Mouse (Mus musculus): ENCODE results near the gene Pan3.
A peak's percentile ranks its signal among the peaks of the same experiment; 100 is the strongest.
"Not testable (repeated sequence)": the region's sequence is repeated elsewhere in the genome, so short reads cannot be mapped to it uniquely, and the experiment has no call there.

Pan3 gene

GRCm38 (mm10) chr5:147551879-147552627 is 122.1 kb downstream of the Pan3 start:
- DNase-seq (ENCODE audit: low spot score in 2 of 2): no peak

- DNase-seq (ENCODE audit: low spot score in 2 of 2): not testable (repeated sequence)
Observed at GRCm38 (mm10) chr5:147557641-147558040, 127.7 kb downstream of the Pan3 start.

DNA sequence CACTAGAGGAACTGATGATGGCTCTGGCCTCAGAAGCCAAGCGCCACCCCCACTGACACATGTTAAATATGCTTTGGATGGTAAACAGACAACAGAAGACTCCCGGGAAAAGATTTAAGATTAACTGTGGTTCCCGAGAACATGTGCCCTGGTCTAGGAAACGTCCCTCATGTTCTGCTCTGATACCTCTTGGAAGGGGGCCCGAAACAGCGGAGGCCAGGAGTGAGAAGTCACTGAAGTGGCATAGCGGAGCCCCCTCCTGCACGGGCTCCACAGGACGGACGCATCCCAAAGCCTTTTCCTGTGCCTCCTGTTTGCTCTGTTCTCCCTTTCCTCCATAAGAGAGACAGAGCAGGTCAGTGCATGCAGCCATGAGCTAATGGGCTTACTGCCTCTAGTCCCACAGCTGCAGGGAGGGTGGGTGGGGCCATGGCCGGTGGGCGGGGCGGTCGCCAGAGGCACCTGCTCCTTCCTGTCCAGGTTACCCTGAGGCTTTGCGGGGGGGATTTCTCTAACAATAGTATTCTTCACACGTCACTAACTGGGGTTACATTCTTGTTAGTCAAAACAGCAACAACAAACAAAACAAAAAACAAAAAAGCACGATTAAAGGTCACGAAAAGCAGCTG is 133.7 kb downstream of the Pan3 start:
- DNase-seq (ENCODE audit: low spot score in 2 of 2): peak in 1 of 2 experiments; percentile 11

DNA sequence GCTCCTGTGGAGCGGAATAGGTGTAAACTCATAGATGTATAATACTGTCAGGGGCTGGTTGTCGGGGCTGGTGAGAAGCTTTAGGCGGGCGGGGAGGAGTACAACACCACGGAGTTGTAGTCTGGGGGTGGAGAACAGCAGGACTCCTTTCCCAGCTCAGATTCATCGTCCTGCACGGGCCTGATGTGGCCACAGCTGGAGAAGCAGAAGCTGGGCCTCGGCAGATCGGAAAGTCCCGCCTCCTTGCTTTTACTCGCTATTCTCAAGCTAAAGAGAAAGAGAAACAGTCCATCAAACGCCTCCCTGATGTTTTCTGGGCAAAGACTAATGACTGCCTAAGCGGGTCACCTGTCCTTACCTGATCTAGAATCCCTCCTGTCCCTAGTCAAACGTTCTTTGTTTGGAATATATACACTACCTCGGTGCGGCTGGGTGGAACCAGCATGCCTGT is 134.2 kb downstream of the Pan3 start:
- no peak for DNase-seq (ENCODE audit: low spot score in 2 of 2)

GRCm38 (mm10) chr5:147565444-147565843 is 135.5 kb downstream of the Pan3 start:
- no peak for DNase-seq (ENCODE audit: low spot score in 2 of 2)

- no peak for DNase-seq (ENCODE audit: low spot score in 2 of 2)
Observed at GRCm38 (mm10) chr5:147566335-147566734, 136.4 kb downstream of the Pan3 start.

DNA sequence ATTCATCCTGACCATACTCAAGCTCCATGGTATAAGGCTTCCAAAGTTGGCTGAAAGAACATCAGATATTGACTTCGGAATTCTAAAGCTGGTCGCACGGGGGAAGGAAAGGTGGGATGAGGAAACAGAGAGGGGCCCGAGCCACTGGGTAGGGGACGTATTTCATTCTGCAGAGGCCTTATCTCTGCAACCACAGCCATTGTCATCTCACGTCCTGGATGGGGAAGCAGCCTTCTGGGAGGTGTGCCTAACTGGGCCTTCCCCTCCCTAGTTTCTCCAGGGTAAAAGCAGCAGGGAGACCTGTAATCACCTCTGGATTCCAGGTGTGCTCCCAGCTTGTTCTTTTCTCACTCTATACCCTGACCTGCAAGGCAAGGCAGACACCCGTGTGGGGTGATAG is 142.7 kb downstream of the Pan3 start:
- DNase-seq (ENCODE audit: low spot score in 2 of 2): no peak

- DNase-seq (ENCODE audit: low spot score in 2 of 2): no peak
Observed at GRCm38 (mm10) chr5:147573555-147573954, 143.6 kb downstream of the Pan3 start.

GRCm38 (mm10) chr5:147574517-147574916 is 144.6 kb downstream of the Pan3 start:
- no peak for DNase-seq (ENCODE audit: low spot score in 2 of 2)

DNA sequence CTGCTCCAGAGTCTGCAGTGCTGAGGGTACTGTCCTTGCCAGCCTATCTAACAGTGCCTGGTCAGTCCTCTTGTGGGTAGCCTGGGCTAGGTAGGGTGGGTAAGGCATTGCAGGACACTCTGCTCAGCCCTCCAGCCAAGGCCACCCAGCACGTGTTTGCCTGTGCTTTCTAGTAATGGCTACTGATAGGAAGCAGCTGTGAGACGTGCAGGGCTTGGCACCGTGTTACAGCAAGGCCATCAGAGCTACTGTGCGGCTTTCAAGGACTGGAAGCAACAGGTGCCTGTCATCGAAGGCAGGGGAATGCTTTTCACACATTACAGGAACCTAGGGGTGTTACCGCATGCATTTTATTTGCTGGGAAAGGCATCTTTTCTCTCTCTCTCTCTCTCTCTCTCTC is 147.0 kb downstream of the Pan3 start:
- no peak for DNase-seq (ENCODE audit: low spot score in 2 of 2)

DNA sequence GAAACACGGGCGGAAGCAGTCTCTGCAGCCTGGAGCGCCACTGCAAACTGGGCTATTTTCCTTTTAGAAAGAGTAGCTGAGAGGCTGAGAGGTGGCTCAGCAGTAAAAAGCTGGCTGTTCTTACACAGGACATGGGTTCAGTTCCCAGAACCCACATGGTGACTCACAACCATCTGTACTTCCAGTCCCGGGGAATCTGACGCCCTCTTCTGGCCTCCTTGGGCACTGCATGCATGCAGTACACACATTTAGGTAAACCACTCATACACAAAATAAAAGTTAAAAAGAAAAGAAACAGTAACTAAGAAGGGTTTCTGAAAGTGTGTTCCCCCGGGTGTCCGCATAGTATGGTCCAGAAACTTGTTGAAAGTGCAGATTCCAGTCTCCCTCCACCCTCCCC is 149.2 kb downstream of the Pan3 start:
- DNase-seq (ENCODE audit: low spot score in 2 of 2): no peak

DNA sequence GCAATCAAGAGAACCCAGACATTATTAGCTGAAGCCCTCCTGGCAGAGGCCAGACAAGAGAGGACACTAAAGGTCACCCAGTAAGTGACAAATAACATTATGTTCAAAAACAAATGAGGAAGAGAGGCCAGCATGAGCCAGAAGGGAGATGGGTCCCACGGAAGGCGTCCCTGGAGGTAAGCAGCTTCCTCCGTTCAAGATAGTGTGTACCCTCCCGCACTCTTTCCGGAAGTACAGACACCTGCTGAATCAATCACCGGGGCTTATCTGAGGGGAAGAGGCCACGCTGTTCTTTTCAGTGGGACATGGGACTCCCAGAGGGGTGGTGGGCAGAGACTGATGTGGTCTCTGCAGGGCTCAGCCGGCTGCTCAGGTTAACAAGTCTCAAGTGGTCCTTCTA is 149.7 kb downstream of the Pan3 start:
- DNase-seq (ENCODE audit: low spot score in 2 of 2): no peak

DNA sequence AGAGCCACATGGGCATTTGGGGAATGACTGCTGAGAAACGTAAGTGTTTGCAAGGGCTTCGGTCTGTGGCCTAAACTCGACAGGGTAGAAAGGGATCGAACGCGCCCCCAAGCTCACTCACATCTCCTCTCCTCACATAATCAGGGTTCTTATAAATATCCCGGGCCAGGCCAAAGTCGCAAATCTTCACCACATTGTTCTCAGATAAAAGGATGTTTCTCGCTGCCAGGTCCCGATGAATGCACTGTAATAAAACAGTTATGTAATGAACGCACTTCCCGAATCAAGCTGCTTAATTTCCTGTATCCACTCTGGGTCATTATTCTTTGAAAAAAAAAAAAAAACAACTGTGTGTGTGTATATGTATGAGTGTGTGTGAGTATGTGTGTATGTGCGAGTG is 150.2 kb downstream of the Pan3 start:
- no peak for DNase-seq (ENCODE audit: low spot score in 2 of 2)

DNA sequence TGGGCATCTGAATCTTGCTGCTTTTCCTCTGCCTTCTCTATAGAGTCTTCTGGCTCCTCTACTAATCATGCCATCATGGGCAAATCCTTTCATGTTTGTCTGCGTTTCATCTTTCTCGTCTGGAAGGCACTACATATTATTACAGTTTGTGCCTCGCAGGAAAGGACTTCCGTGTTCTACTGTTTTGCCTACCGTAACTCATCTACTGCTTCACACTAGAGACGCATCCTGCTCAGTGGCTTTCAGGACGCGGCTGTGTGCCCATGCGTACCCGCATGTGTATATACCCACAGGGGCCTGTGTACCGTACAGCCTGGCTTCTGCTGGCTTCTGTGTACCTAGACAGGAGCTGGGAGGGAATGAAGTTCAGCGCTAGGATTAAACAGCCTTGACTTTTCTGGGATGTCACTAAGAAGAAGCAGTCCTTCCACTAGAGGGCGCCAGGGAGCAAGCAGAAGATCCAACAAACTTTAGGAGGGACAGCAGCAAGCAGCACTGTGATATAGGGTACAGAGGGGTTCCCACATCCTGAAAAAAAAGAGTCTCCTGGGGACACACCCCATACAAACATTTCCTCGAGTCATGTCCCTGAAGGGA is 153.8 kb downstream of the Pan3 start:
- peak; percentile 30 to 82 for DNase-seq (ENCODE audit: low spot score in 2 of 2)

DNA sequence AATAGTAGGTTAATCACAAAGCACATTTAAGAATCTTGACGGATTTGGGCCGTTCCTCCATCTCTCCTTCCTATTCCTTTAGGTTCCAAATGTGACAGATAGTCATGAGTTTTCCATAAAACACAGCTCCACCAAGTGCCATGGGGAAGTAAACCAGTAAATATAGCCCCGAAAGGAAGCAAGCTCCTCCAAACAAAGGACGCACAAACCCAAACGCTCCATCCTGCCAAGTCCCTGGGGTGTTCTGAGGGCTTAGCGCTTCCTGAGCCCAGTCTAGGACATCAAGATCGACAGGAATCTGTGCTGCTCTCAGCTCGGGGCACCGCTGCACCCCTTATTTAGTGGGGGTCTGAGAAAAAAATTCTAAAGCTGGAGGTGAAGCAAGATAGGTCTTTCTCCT is 154.7 kb downstream of the Pan3 start:
- no peak for DNase-seq (ENCODE audit: low spot score in 2 of 2)

DNA sequence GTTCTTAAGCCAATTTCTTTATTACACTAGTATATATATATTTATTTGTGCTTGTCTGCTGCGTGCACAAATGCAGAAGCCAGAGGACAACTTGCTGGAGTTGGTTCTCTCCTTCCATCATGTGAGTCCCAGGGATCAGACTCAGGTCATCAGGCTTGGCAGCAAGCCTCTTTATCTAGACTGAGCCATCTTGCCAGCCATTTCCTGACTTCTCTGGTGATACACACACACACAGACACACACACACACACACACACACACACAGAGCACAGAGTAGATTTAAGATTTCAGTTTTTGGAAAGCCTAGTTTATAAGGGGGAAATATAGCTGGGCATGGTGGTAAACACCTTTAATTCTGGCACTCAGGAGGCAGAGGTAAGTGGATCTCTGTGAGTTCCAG is 155.1 kb downstream of the Pan3 start:
- no peak for DNase-seq (ENCODE audit: low spot score in 2 of 2)

GRCm38 (mm10) chr5:147589814-147590213 is 159.9 kb downstream of the Pan3 start:
- no peak for DNase-seq (ENCODE audit: low spot score in 2 of 2)

DNA sequence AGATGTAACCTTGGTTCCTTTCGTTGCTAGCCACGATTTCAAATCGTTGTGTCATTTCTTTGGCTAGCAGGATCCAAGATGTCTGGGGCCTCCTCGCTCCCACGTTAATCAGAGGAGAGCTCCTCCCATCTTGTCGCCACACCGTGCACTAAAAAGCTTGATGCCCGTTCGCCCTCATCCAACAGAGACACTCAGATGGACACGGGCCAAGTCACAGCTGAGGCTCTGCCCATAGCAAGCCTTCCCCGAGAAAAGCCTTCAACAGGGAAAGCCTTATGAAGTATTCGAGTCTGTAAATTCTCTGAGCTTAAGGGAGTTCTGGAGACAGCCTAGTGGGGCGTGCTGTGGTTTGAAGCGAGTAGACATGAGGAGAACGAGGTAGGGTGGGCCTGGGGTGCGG is 167.9 kb downstream of the Pan3 start:
- DNase-seq (ENCODE audit: low spot score in 2 of 2): no peak

Data from thymus, postnatal 10 days (tissue).